Mouse (Mus musculus) CH12.LX (cell line): ENCODE measurements around the gene Podxl. TPM values are rescaled to one million over a fixed set of nuclear protein-coding genes. Genes with fewer than 3 reads are reported as not detected.

Experiments
- DNase-seq: peaks from one replicate; pipeline ENCODE4 v3.0.0-alpha.2; 2013; ENCODE audit errors: extremely low read depth
- H3K27ac ChIP-seq: 2 replicates; pipeline ENCODE4 v1.5.1; 2012; ENCODE audit warnings: low read depth, mild to moderate bottlenecking, control low read depth, moderate library complexity; ENCODE audit not compliant: insufficient read depth
- H3K27me3 ChIP-seq: replicated peaks from 2 replicates; pipeline ENCODE3; 2012; ENCODE audit warnings: inconsistent platforms
- H3K36me3 ChIP-seq, 2 experiments: replicated peaks in 1 of 2; 2 replicates each; pipeline versions ENCODE3 to v1.6.1; 2012; ENCODE audit warnings: inconsistent platforms in 1 of 2, low read length in 1 of 2, mild to moderate bottlenecking in 1 of 2, mixed read lengths in 1 of 2, moderate library complexity in 1 of 2; ENCODE audit not compliant: control insufficient read depth in 1 of 2, insufficient read depth in 1 of 2
- H3K4me1 ChIP-seq, 2 experiments: 2 replicates each; pipeline ENCODE4 v1.6.1; 2012; ENCODE audit warnings: inconsistent platforms in 1 of 2, moderate library complexity in 1 of 2; ENCODE audit not compliant: insufficient read depth in 2 of 2, control insufficient read depth in 1 of 2
- H3K4me2 ChIP-seq: 2 replicates; pipeline ENCODE4 v1.6.1; 2012; ENCODE audit warnings: low read depth, mild to moderate bottlenecking, control low read depth; ENCODE audit not compliant: poor library complexity, insufficient read depth, severe bottlenecking
- H3K4me3 ChIP-seq, 3 experiments: fragments of 150-350 bp in 1 of 3; sonication (generic) in 1 of 3; replicated peaks in 1 of 3; 2 replicates each; pipeline versions ENCODE3 to v1.5.1; 2011 to 2012; ENCODE audit warnings: low read depth in 2 of 3, low read length in 2 of 3, mild to moderate bottlenecking in 2 of 3, moderate library complexity in 2 of 3, control low read depth in 1 of 3, improper control_type of control experiment in 1 of 3, inconsistent platforms in 1 of 3, mixed read lengths in 1 of 3; ENCODE audit not compliant: poor library complexity in 1 of 3
- H3K79me2 ChIP-seq: replicated peaks from 2 replicates; pipeline ENCODE4 v1.6.1; 2012; ENCODE audit warnings: mild to moderate bottlenecking, moderate library complexity; ENCODE audit not compliant: control insufficient read depth, poor library complexity, insufficient read depth, severe bottlenecking; ENCODE audit errors: extremely low read depth
- H3K9ac ChIP-seq: 2 replicates; pipeline ENCODE4 v1.6.1; 2012; ENCODE audit warnings: low read depth, mild to moderate bottlenecking, control low read depth, moderate library complexity; ENCODE audit not compliant: insufficient read depth
- H3K9me3 ChIP-seq: replicated peaks from 2 replicates; pipeline ENCODE3; 2012; ENCODE audit warnings: low read length, inconsistent platforms, mixed read lengths
- CHD2 ChIP-seq: IDR thresholded peaks from 2 replicates; pipeline ENCODE4 v1.6.1; 2011; ENCODE audit warnings: low read length, improper control_type of control experiment
- E2F4 ChIP-seq: IDR thresholded peaks from 2 replicates; pipeline ENCODE4 v1.6.1; 2011; ENCODE audit warnings: low read depth, low read length, improper control_type of control experiment; ENCODE audit not compliant: insufficient replicate concordance
- EP300 ChIP-seq: IDR thresholded peaks from 2 replicates; pipeline ENCODE4 v1.6.1; 2011; ENCODE audit warnings: low read length, improper control_type of control experiment
- GABPA ChIP-seq: IDR thresholded peaks from 2 replicates; pipeline ENCODE4 v1.6.1; 2012; ENCODE audit warnings: low read depth, low read length, improper control_type of control experiment, inconsistent platforms; ENCODE audit not compliant: insufficient replicate concordance
- JUND ChIP-seq: conservative IDR thresholded peaks from 2 replicates; pipeline ENCODE4 v1.6.1; 2011; ENCODE audit warnings: low read depth, low read length, improper control_type of control experiment
- KAT2A ChIP-seq: IDR thresholded peaks from 2 replicates; pipeline ENCODE4 v1.6.1; 2012; ENCODE audit warnings: low read length, improper control_type of control experiment, inconsistent platforms; ENCODE audit not compliant: insufficient replicate concordance
- MAX ChIP-seq: IDR thresholded peaks from 2 replicates; pipeline ENCODE4 v1.6.1; 2011; ENCODE audit warnings: low read length, improper control_type of control experiment
- MEF2A ChIP-seq: IDR thresholded peaks from 2 replicates; pipeline ENCODE4 v1.6.1; 2014; ENCODE audit warnings: low read depth, mild to moderate bottlenecking, inconsistent platforms, low read length, improper control_type of control experiment, borderline replicate concordance
- MXI1 ChIP-seq: IDR thresholded peaks from 2 replicates; pipeline ENCODE4 v1.6.1; 2011; ENCODE audit warnings: mild to moderate bottlenecking, low read depth, low read length, improper control_type of control experiment
- MYC ChIP-seq: IDR thresholded peaks from 2 replicates; pipeline ENCODE4 v1.6.1; 2011; ENCODE audit warnings: low read depth, mild to moderate bottlenecking, improper control_type of control experiment, low read length
- NELFE ChIP-seq: IDR thresholded peaks from 2 replicates; pipeline ENCODE4 v1.6.1; 2011; ENCODE audit warnings: low read depth, low read length, improper control_type of control experiment
- RCOR1 ChIP-seq: conservative IDR thresholded peaks from 2 replicates; pipeline ENCODE4 v1.6.1; 2012; ENCODE audit warnings: low read depth, mild to moderate bottlenecking, inconsistent platforms, low read length, improper control_type of control experiment
- SIN3A ChIP-seq: IDR thresholded peaks from 2 replicates; pipeline ENCODE4 v1.6.1; 2012; ENCODE audit warnings: low read length, improper control_type of control experiment, inconsistent platforms
- TBP ChIP-seq: conservative IDR thresholded peaks from 2 replicates; pipeline ENCODE4 v1.6.1; 2011; ENCODE audit warnings: low read depth, low read length, improper control_type of control experiment
- UBTF ChIP-seq: IDR thresholded peaks from 2 replicates; pipeline ENCODE4 v1.6.1; 2012; ENCODE audit warnings: low read depth, mild to moderate bottlenecking, inconsistent platforms, low read length, improper control_type of control experiment, moderate library complexity
- ZC3H11A ChIP-seq: IDR thresholded peaks from 2 replicates; pipeline ENCODE4 v1.6.1; 2012; ENCODE audit warnings: low read depth, mild to moderate bottlenecking, inconsistent platforms, low read length, improper control_type of control experiment
- ZKSCAN1 ChIP-seq: IDR thresholded peaks from 2 replicates; pipeline ENCODE4 v1.6.1; 2012; ENCODE audit warnings: low read depth, inconsistent platforms, low read length, improper control_type of control experiment, borderline replicate concordance
- ZMIZ1 ChIP-seq: IDR thresholded peaks from 2 replicates; pipeline ENCODE4 v1.6.1; 2012; ENCODE audit warnings: low read depth, mild to moderate bottlenecking, inconsistent platforms, low read length, improper control_type of control experiment
- ZNF384 ChIP-seq: IDR thresholded peaks from 2 replicates; pipeline ENCODE4 v1.6.1; 2012; ENCODE audit warnings: low read depth, low read length, improper control_type of control experiment, inconsistent platforms
- dilution Hi-C: fragments of 300-500 bp; cut with MboI; formaldehyde crosslinking; loops from 2 replicates; pipeline ENCODE4 v1.14.3; 2020; ENCODE audit warnings: low sequenced_read_pairs; ENCODE audit not compliant: extremely low pct_unique_long_range_greater_than_20kb, extremely low pct_ligation_motif_present
- in situ Hi-C: fragments of 300-500 bp; cut with MboI; formaldehyde crosslinking; loops from 3 replicates; pipeline ENCODE4 v1.14.3; 2019; ENCODE audit warnings: low sequenced_read_pairs, low pct_ligation_motif_present, low pct_unique_long_range_greater_than_20kb, mixed read lengths
- polyA plus RNA-seq: library from polyadenylated mRNA; unstranded; fragments of >175 nt; gene quantifications from 2 replicates; pipeline ENCODE4 v1.2.1, GENCODE M21; 2012; ENCODE audit warnings: low read depth; ENCODE audit not compliant: insufficient read length
- total RNA-seq, 2 experiments: library from RNA; depleted of rRNA; stranded (reverse); fragments of 300-350 nt in 1 of 2; fragments of >200 nt in 1 of 2; gene quantifications; 2 replicates each; pipeline ENCODE4 v1.2.3; 2012 to 2014

Gene Podxl
- total and polyA plus RNA-seq, 3 experiments = not detected

- TF ChIP-seq MXI1 (no peak), E2F4 (no peak), ZNF384 (0 out of 2 replicates have a peak, but pooled peaks have one; percentile 15), GABPA (no peak), RCOR1 (peak; percentile 66), NELFE (no peak), MEF2A (peak; percentile 26; the same call in 1 of the 2 replicates), MYC (no peak), UBTF (no peak), CHD2 (no peak)
These were observed 68.6 kb downstream of the Podxl start (continued) for GRCm38 (mm10) chr6:31495122-31495731.

- Histone ChIP-seq H3K9me3 (no peaks in the 10 kb centered on the region), H3K4me2 (no peak overlapping the region), H3K36me3 (peaks cover 8 to 34% of the 10 kb centered on the region in 2 experiments), H3K27me3 (no peaks in the 10 kb centered on the region), H3K4me3 (no peak overlapping the region), H3K9ac (no peak overlapping the region), H3K4me1 (peaks cover 3 to 12% of the 10 kb centered on the region in 2 experiments; a peak in 3 of 4 replicates), H3K27ac (no peak overlapping the region)
- no peak for DNase-seq
- in situ Hi-C loops = no loop called here
- TF ChIP-seq EP300 (no peak), KAT2A (no peak), ZC3H11A (no peak), TBP (no peak), JUND (no peak)
- TF ChIP-seq, all 38 proteins: peak for 0
- no peaks in the 10 kb centered on the region for H3K79me2 ChIP-seq
- dilution Hi-C loops = no loop called here
These were observed 73.8 kb downstream of the Podxl start for GRCm38 (mm10) chr6:31489950-31490349.

- no peaks in the 10 kb centered on the region for H3K27me3 ChIP-seq
- no peak for DNase-seq
- TF ChIP-seq SIN3A (no peak), ZKSCAN1 (no peak), EP300 (no peak), MAX (no peak), ZMIZ1 (no peak), UBTF (no peak)
- no peak overlapping the region for H3K4me3 ChIP-seq
- H3K4me2 ChIP-seq = no peak overlapping the region
- peaks cover 0 to 18% of the 10 kb centered on the region in 2 experiments; a peak in 2 of 4 replicates for H3K4me1 ChIP-seq
- H3K79me2 ChIP-seq = no peaks in the 10 kb centered on the region
- in situ Hi-C loops = no loop called here
- dilution Hi-C loops = no loop called here
- peaks cover 8 to 36% of the 10 kb centered on the region in 2 experiments for H3K36me3 ChIP-seq
- H3K27ac ChIP-seq = no peak overlapping the region
- H3K9me3 ChIP-seq = no peaks in the 10 kb centered on the region
- H3K9ac ChIP-seq = no peak overlapping the region
These were observed 77.2 kb downstream of the Podxl start for GRCm38 (mm10) chr6:31486601-31487000.
